In genomic region chr4:119008476-119008875, GRCm38 (mm10) we compare ENCODE assay signal across 10 mouse cellular contexts. TPM values are rescaled to one million over a fixed set of nuclear protein-coding genes. Genes with fewer than 3 reads are reported as not detected.
DNase-seq lines count a peak whose midpoint lies in the region; ATAC-seq lines count a peak whose summit lies in the region.
"Had no signal": no experiment of that assay in that cellular context is flagged by ENCODE, and none has a peak within 500 bp of the region (broad histone marks: within the 10 kb centered on the region; RNA-seq: fewer than 3 reads in every experiment).

No protein-coding gene starts in this region.

- no peak overlapping the region for H3K4me3 ChIP-seq in heart, embryonic 11.5 days (ENCODE audit: low read depth, low read length)
- H3K4me3 ChIP-seq: lung, embryonic 15.5 days had no signal

- peak overlapping the region; percentile 58 for H3K27ac ChIP-seq in heart, embryonic 11.5 days (ENCODE audit: low read depth, low read length)
- H3K27ac ChIP-seq: lung, embryonic 15.5 days had no signal

- ATAC-seq in heart, embryonic 11.5 days (replicated peaks; ENCODE audit: insufficient number of reproducible peaks, low FRiP score, low TSS enrichment) = no peak; the same call in 1 of the 2 replicates

- no peak overlapping the region for H3K4me2 ChIP-seq in heart, embryonic 11.5 days
- H3K4me2 ChIP-seq: lung, embryonic 15.5 days had no signal

- H3K36me3 ChIP-seq in heart, embryonic 11.5 days (ENCODE audit: control insufficient read depth, insufficient read depth, low read length) = no peaks in the 10 kb centered on the region
- H3K36me3 ChIP-seq: lung, embryonic 15.5 days had no signal

- peak; percentile 7 for DNase-seq in gastrocnemius, adult 18-20 months (ENCODE audit: low spot score)
- no peak for DNase-seq in gastrocnemius, postnatal 10 days
- peak; percentile 46 for DNase-seq in right cerebral cortex, adult 18-20 months
- DNase-seq in right cerebral cortex, postnatal 4 days = no peak
- peak; percentile 31 to 46 for DNase-seq in layer of hippocampus, postnatal 36 days
- no peak for DNase-seq in urinary bladder, postnatal 10 days (ENCODE audit: low spot score)
- DNase-seq in testis, postnatal 14 days (ENCODE audit: low spot score) = no peak

- H3K9me3 ChIP-seq in heart, embryonic 11.5 days (replicated peaks; ENCODE audit: control insufficient read depth, low read length) = no peaks in the 10 kb centered on the region
- H3K9me3 ChIP-seq: lung, embryonic 15.5 days had no signal

- 38% methylated on average over 6 of the region's 6 CpGs for WGBS in heart, embryonic 11.5 days (ENCODE audit: insufficient replicate concordance)

- H3K4me1 ChIP-seq in heart, embryonic 11.5 days (ENCODE audit: control insufficient read depth, insufficient read depth, low read length) = peaks cover 19% of the 10 kb centered on the region

- H3K9ac ChIP-seq in heart, embryonic 11.5 days (ENCODE audit: low read depth, low read length) = no peak overlapping the region
- H3K9ac ChIP-seq: lung, embryonic 15.5 days had no signal

- no peaks in the 10 kb centered on the region for H3K27me3 ChIP-seq in heart, embryonic 11.5 days (ENCODE audit: control insufficient read depth, insufficient read depth, low read length)
- H3K27me3 ChIP-seq: lung, embryonic 15.5 days had no signal

RNA-seq across cellular contexts. Expression of gene Lao1, which starts 47.1 kb away (rescaled TPM):
- total RNA-seq in gastrocnemius, adult 18-20 months (2021) = under 1 TPM; 0.19 to 0.50 TPM
- under 1 TPM in 1 of 2 experiments, not detected in 1; 0.16 TPM for total RNA-seq in gastrocnemius, postnatal 10 days (2021)
- not detected in 2 replicates for polyA plus RNA-seq in heart, embryonic 11.5 days (2014; fragmentation: Nextera tagmentation; extraction: Ambion mirVana)
- under 1 TPM; 0.15 to 0.88 TPM for total RNA-seq in layer of hippocampus, postnatal 36 days (2021)
- polyA plus RNA-seq: lung, embryonic 15.5 days; stomach, embryonic 14.5 days had no signal

Comparison
In these comparisons a context has a peak if more than half of its experiments do, and no peak if none do; other contexts are left out.
1. DNase-seq: peak in gastrocnemius, adult 18-20 months (single experiment), right cerebral cortex, adult 18-20 months (single experiment) and layer of hippocampus, postnatal 36 days (2 of 2); none in gastrocnemius, postnatal 10 days (single experiment), right cerebral cortex, postnatal 4 days (single experiment), urinary bladder, postnatal 10 days (single experiment) and testis, postnatal 14 days (single experiment).